Mouse (Mus musculus) frontal cortex, postnatal 14 days (tissue): ENCODE data around the gene Ccdc40.

ENCODE experiments used
- DNase-seq, 2 experiments: peaks; one replicate each; pipeline ENCODE4 v3.0.0; 2022; ENCODE audit warnings: low spot score in 2 of 2

The Ccdc40 gene

GRCm38 (mm10) chr11:119208870-119209370 is 19.5 kb upstream of the Ccdc40 start:
- DNase-seq = no peak

GRCm38 (mm10) chr11:119209371-119210025 is 18.9 kb upstream of the Ccdc40 start:
- DNase-seq = no peak

- no peak for DNase-seq
These were observed 17.9 kb upstream of the Ccdc40 start for GRCm38 (mm10) chr11:119210321-119211100.

GRCm38 (mm10) chr11:119211604-119212309 is 16.6 kb upstream of the Ccdc40 start:
- DNase-seq = no peak

GRCm38 (mm10) chr11:119213166-119213885 is 15.0 kb upstream of the Ccdc40 start:
- no peak for DNase-seq

- no peak for DNase-seq
These were observed 13.1 kb upstream of the Ccdc40 start for GRCm38 (mm10) chr11:119215038-119215904.

- DNase-seq = no peak
These were observed 12.4 kb upstream of the Ccdc40 start for GRCm38 (mm10) chr11:119215905-119216507.

GRCm38 (mm10) chr11:119217861-119218260 is 10.5 kb upstream of the Ccdc40 start:
- no peak for DNase-seq

- no peak for DNase-seq
These were observed 8.4 kb upstream of the Ccdc40 start for GRCm38 (mm10) chr11:119219816-119220465.

GRCm38 (mm10) chr11:119221812-119222510 is 6.4 kb upstream of the Ccdc40 start:
- DNase-seq = no peak

GRCm38 (mm10) chr11:119223124-119223890 is 5.1 kb upstream of the Ccdc40 start:
- DNase-seq = no peak

GRCm38 (mm10) chr11:119224926-119225325 is 3.4 kb upstream of the Ccdc40 start:
- DNase-seq = no peak

GRCm38 (mm10) chr11:119225634-119226033 is 2.7 kb upstream of the Ccdc40 start:
- DNase-seq = no peak

GRCm38 (mm10) chr11:119227591-119227990 is 781 bp upstream of the Ccdc40 start:
- DNase-seq = no peak

GRCm38 (mm10) chr11:119228846-119229626 is 664 bp downstream of the Ccdc40 start:
- peak; percentile 43 to 58 for DNase-seq

GRCm38 (mm10) chr11:119234770-119235169 is 6.4 kb downstream of the Ccdc40 start:
- no peak for DNase-seq

- DNase-seq = no peak
These were observed 7.2 kb downstream of the Ccdc40 start for GRCm38 (mm10) chr11:119235596-119235995.

- DNase-seq = no peak
These were observed 8.0 kb downstream of the Ccdc40 start for GRCm38 (mm10) chr11:119236354-119236753.
